Mouse (Mus musculus) B cell, adult 2 months (primary cell): Measurements from ENCODE around the gene Sh3bp5.
A peak's percentile ranks its signal among the peaks of the same experiment; 100 is the strongest.

Experiments used
- DNase-seq, 2 experiments: peaks; one replicate each; pipeline ENCODE4 v3.0.0; 2022

The Sh3bp5 gene

DNA sequence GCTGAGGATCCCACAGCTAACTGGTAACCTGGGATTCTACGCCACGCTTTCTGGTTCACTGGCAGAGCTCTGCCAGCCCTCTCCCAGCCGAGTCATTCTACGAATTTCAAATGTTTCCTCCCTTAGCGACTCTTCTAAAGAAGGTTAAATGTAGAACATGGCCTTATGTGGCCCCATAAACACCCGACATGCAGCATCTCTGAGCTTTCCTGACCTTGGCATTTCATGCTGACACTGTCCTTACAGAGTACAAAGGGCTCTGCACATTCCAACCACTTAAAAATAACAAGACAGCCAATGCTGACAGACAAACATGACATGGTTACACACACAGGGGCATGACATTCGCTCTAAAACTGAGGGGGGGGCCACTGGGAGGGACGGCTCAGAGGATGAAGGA lies 27.2 kb downstream of the Sh3bp5 start:
- no peak for DNase-seq

DNA sequence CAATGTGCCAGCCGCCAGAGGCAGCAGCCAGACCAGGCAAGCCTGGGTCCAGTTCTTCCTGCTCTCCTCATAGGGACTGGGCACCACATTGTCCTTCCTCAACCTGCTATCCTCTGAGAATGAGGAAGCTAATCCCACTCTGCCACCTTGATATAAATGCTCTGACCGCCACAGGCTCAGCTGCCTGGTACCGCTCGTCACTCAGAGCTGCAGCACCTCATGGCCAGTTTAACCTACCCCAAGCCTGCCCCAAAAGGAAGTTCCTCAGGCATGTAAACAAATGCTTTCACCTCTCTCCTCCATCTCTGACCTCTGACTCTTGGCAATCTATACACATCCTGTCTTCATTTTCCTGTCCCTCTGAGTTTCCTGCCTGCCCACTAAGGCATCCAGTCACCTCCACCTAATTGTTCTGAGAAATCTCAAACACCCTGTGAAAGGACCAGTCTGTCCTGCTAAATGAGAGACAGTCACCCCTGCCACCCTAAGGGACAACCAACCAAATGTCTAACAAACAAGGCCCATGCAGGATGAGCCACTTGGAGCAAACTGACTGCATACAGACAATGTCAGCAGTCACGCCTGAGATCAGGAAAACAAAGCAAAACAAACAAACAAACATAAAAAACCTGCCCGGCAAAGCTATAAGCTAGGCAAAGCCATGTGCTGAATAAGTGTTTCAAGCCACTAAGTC lies 27.8 kb downstream of the Sh3bp5 start:
- DNase-seq: peak; percentile 42 to 48

DNA sequence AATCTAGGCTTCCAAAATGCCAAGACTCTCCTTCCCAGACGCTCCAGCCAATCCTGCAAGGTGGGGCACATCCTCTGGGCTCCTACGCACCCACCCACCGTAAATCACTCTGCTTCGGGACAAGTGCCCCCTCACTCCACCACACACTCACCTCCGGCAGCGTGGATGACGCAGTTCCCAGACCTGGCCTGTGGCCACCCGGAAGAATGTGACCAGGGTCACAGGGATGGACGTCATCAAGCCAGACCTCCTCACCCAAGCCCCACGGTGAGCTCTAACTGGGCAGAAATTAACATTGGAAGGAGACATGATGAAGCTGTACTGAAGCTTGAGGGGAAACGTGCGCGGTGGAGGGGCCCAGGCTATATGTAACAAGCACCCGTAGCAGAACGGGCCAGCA lies 28.7 kb downstream of the Sh3bp5 start:
- DNase-seq: no peak

DNA sequence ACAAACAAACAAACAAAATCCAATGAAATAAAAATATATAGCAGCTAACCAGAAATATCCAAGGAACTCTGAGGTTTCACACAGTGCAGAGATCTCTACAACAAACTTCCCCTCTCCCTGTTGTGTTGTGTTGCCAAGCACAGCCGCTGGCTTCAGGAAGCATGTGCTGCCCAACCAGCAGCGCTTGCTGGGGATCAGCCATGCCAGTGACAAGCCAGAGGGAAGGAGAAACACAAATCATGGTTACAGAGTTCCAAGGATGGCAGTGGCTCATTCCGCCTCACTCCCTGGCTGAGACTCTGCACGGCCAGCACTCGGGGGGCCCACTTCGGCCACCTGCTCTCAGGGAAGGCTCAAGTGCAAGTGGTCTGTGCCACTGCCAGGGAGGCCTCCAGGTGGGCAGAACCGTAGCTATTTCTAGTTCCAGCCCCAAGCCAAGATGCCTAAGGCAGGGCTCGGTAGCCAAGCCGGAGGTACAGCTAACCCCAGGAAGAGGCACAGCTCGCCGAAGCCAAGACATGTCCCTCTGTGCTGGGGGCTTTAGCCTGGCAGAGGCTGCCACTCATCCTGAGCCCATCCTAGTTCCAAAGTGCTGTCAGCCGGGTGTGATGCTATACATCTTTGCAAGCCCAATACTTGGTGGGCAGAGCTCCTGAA lies 29.6 kb downstream of the Sh3bp5 start:
- no peak for DNase-seq

DNA sequence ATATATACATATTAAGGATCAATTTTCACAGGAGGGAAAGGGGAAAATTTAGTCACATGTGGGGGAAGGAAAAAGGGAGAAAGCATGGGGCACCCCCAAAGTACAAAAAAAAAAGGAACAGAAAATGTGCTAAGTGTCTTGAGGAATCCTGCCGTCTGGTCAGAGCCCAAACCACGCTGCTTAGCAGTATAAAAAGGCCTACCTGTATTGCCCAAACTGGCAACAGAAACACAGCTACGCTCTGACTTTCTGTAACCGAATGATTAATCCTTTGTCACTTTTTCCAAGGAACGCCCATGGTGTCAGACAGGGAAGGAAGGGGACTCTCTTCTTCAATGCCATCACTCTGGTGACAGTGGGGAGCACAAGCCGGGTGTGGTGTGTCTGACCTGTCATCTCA lies 30.2 kb downstream of the Sh3bp5 start:
- DNase-seq: no peak

DNA sequence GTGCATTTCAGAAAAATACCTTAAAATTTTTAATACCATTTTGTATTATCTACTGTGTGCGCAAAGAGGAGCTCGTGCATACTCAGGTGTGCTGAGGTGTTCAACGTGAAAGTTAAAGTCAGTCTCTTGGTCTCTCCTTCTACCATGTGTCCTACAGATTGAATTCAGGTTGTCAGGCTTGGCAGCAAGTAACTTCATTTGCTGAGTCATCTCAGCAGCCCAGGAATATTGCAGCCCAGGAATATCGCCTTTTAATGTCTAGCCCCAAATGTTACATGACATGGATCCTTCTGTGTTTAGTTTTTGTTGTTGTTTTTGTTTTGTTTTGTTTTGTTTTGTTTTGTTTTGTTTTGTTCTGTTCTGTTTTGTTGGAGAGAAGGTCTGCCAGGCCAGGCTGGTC lies 31.2 kb downstream of the Sh3bp5 start:
- DNase-seq: no peak

DNA sequence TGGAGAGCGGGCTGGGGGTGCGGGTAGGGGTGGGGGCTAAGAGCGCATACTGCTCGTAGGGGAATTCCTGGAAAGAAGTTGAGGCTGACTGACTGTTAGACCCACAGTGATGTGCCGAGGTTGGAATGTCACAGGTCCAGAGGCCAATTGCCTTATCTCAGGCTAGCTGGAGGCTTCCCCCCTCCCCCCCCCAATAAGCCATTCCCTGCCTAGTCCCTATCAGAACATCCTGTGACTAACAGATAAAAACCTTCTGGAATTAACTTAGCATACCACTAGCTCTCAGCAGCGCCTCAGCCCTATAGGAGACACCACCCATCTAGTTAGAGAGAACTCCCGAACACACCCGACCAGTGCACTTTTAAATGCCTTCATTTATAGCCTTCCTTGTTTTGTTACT lies 31.9 kb downstream of the Sh3bp5 start:
- DNase-seq: no peak

DNA sequence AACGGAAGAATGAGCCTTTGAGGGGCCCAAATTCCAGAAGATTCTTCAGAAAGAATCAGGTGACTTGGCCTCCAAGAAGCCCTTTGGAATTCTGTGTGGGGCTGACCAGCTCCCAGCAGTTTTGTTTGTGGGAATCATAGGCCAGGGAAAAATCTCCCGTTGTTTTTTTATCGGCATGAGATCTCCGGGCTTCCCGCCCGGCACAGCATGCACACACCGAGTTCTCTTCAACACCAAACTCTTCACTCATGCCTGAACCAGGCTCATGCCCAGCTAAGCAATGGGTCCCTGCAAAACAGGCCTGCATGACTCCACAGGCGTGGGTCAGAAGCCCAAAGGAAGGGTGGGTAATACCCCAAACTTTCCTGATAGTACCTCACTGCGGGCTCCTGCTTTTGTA lies 32.3 kb downstream of the Sh3bp5 start:
- DNase-seq: no peak

DNA sequence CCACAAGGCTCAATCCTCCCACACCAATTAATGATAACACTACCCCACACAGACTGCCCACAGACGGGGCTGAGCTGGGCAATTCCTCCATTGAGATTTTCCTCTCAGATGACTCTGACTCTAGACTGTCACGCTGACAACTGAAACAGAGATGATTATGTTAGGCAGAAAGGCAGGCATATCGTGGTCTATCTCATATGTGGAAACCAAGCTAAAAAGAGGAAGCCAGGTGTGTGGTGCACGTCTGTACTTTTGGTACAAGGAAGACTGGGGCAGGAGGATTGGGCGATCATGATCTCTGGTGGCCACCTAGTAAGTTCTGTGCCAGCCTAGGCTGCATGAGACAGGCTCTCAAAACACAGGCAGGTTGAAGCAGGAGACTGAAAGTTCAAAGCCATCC lies 33.2 kb downstream of the Sh3bp5 start:
- DNase-seq: peak; percentile 59

DNA sequence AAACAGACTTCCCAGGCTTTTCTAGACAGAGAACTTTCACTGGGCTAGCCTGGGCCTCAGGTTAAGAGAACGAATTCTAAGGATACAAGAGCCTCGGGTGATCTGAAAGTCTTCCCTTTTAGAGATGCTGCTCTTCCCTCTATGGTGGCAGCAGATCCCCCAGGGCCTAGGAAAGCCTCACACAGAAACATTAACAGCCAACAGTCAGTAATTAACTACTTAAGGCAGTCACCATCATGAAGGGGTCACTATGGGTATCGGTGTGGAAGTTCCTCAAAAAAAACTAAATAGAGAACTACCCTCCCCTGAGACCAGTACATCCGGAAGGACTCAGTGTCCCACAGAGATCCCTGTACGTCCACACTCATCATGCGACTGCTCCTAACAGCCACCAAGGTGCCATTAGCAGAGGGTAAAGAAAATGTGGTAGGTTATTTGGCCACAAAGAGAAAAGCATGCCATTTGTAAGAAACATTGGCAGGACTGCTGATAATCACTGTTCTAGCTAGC lies 33.9 kb downstream of the Sh3bp5 start:
- peak; percentile 36 to 48 for DNase-seq

DNA sequence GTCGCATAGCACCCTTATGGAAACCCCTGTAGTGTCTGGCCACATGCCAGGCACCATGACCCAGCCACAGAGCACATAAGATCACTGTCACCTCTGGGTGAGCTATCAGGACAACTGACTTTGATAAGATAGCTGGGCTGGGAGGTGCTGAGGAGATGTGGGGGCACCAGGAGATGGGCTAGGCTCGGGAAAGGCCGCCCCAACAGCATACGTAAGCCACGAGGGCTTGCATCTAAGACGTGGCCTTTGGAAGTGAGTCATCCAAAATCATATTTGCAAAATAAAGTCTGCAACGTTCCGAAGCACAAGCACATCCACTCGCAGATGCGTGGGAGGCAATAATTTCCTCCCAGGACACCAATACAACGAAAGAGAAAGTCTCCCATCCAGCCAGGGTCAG lies 35.0 kb downstream of the Sh3bp5 start:
- no peak for DNase-seq

DNA sequence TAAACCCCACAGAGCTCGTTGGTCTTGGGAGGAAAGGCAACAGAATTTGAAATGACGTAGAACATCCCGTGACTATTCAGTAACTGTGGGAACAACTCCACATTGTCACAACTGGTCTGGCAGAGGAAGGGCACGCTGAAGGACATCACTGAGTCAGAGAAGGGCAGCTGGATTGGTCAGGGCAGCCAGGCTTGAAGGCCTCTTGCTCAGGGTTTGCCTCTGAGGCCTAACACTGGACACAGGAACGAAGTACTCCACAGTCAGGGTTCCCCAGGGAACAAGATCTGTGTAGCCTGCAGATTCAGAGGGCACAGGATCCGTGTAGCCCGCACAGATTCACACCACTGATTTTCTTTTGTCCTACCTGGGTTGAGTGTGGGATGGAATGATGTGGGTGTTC lies 35.6 kb downstream of the Sh3bp5 start:
- no peak for DNase-seq

DNA sequence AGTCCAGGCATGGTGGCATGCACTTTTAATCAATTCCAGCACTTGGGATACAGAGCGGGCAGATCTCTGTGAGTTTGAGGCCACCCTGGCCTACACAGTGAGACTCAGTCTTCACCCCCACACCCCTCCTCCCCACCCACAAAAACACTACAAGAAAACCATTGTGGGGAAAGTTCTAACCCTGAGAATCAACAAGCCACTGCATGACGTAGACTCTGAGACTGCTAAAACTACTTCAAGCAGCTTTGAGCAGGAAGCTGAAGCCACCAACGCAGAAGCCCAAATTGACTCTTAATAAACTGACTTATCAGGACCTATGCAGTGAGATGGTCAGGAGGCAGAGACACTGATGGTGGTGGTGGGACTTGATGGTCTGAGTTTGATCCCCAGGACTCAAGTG lies 36.6 kb downstream of the Sh3bp5 start:
- peak in 1 of 2 experiments; percentile 32 for DNase-seq

DNA sequence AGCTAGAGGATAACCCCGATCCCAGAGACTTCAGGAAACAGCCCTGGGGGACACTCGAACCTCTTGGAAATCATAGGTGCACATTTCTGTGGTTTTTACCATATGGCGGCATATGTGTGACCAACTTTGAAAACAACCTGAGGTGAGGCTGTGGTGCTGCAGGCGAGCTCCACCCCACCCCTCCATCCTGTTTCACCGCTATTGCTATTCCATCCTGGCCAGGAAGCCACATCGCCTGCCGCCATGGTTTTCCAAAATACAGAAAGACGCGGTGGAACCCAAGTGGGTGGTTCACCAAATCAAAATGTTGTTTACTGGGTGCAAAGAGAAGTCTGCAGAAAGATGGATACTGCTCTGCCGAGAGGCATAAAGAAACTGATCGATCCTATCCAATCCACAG lies 37.1 kb downstream of the Sh3bp5 start:
- no peak for DNase-seq

DNA sequence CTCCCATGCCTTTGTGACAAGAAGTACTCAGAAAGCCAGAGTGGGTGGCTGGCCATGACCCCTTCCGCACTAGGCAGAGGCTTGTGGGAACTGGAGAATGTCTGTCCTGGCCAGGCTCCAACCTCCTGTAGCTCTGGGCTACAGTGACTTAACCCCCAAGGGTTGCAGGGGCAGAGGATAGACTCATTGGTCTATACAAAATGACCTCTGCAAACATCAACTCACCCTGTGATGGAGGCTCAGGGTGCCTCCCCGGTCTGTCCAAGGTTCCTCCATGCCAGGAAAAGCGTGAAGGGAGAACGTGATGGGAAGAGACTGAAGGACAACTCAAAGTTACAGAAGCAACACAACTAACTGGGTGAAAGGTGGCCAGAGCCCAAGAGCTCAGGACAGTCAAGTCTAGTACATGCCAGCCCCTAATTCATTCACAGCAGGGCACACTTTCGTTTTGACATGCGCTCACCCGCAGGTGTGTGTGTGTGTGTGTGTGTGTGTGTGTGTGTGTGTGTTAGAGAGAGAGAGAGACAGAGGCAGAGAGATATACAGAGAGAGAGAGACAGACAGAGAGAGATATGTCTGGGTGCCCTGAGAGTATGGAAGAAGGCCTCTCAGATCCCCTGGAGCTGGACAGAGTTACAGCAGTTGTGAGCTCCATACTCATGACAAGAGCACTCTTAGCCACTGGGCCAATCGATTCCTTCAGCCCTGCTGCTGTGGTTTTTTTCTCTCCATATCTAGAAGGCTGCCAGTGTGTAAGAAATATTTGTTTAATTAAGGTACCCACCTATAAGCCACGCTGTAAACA lies 37.9 kb downstream of the Sh3bp5 start:
- no peak for DNase-seq

DNA sequence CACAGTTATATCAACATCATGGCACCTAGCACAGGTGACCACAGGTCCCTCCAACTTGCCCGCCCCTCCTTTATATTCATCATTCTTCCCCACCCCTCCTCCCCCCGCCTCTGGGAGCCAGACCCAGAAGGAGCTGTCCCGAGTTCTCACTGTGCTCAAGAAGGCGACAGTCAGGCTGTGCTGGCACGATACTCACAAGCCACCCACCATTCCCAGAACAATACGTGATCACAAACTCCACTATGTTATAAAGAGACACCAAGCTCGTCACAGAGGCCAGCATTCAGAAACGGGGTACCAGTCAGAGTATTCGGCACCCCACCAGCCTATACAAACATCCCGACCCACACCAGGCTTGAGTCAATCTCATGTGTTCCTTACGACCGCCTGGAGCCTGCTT lies 38.5 kb downstream of the Sh3bp5 start:
- DNase-seq: no peak

DNA sequence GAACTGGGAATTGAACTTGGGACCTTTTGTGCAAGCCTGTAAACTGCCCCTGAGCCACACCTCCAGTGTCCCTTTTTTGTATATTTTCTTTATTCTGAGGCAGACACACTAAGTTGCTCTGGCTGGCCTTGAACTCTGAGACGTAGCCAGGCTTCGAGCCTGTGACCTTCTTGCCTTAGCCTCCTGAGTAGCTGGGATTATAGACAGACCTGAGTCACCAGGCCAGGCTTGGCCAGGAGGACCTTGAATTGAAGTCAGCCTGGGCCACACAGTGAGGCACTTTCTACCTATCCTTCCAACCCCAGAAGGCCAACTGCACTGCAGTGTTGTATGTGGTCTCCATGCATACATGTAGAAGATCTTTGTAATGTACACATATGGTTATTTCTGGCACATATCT lies 39.5 kb downstream of the Sh3bp5 start:
- DNase-seq: no peak

DNA sequence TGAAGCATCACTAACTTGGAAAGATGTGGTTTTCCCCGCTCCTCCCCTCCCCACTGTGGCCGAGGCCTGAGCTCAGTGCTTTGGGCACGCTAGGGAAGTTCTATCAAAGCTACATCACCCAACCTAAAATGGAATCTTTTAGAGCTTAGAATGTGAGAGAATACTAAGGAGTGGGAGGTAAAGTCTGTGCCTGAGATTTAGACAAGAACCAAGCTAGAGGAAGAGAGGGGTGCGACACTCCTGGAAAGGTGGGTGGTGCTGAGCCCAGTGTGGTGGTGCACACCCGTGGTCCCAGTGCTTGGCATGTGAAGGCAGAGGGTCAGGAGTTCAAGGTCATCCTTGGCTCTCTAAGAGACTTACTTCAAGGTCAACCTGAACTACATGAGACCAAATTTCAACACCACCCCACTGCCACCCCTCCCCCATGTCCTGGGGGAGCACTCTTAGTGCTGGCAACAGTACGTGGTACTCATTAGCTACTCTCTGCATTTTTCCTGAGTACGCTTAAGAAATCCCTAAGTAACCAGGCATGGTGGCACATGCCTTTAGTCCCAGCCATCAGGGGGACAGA lies 40.2 kb downstream of the Sh3bp5 start:
- DNase-seq: no peak

DNA sequence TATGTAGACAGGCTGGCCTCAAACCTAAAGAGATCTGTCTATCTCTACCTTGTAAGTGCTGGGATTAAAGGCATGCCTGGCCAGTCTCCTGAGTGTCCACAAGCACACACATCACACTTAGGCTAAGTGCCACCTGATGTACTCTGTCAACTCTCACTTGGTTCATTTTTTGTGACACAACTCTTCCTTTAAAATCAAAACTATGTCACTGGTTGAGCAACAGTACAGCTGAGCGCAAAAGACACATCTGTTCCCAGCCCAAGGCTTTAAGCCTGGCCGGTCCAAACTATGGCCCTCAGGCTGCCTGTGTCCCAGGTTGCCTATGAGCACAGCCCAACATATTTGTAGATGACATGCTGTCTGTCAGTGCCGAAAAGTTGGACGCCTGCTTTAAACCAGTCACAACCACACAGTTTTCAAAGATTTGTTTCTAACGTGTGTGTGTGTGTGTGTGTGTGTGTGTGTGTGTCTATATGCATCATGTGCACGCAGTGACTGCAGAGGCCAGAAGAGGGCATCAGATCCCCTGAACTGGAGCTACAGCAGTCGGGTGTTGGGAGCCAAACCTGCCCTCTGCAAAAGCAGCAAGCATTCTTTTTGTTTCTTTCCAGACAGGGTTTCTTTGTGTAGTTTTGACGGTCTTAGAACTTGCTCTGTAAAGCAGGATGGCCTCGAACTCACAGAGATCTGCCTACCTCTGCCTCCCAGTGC lies 40.9 kb downstream of the Sh3bp5 start:
- peak in 1 of 2 experiments; percentile 51 for DNase-seq

DNA sequence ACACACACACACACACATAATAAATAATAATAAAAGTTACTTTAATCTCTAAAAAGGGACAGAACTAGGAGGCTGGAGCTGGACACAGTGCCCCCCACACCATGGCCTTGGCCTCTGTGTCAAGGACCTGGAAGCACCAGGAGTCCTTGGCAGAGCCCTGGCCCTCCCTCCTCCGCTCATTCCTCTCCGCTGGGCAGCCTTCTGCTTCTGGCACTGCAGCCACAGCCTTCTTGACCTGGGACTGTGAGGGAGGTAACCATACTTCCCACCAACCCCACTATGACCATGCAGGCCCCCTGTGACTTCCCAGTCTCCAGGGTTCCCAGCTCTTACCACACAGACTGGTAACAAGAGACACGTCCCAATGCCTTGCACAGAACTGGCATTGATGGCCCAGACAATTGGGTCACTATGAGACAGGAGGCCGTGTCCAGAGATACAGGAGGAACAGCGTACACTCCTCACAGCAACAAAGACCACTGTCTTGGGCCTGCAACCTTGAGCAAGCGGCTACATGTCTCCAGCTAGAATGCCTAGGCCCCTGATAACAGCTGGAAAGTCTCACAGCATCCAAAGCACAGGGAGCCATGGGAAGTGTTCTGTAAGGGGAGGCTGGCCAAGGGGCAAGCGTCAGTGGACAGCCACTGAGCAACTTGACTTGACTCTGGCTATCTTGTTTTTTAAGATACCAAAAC lies 41.8 kb downstream of the Sh3bp5 start:
- DNase-seq: no peak

DNA sequence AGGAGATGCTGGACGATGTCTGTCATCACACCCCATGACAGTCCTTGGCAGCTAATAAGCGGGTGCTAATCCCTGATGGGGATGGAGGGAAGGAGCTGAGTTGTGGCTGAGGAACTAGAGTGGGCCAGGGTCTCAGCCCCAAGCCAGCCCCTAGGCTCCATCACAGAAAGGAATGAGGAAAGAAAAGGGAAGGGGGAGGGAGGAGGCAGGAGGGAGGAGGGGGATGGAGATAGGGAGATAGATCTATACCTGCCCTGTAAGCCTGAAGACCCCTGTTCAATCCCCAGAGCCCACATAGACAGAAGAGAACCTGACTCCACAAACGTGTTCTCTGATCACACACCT lies 42.4 kb downstream of the Sh3bp5 start:
- DNase-seq: no peak

DNA sequence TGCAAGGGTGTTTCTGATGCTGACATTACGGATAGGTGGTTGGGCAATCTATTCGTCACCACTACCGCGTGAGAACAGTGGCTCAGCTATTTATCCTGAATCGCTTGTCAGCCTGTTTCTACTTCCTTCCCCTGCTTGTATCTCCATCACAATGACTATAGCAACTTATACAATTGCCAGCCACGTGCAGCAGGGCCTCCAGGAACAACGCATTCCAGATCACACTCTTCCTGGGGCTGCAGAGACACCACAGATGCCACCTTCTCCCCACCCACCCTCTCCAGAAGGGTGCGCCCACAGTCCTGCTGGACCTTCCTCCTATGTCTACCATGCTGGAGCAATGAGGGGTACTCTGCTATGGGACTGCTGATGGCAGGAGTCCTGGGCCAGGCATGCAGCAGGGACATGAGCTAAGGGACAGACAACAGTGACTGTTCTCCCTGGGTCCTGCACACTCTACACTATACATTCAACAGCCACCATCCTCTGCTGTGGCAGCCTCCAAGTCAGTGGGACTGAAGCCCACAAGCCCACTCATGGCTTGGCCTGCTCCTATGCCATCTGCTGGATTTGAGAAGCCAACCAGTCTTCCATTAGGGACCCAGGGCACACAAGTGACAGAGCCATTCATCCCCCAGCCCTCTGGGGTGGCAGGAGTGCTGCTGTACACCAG lies 42.9 kb downstream of the Sh3bp5 start:
- DNase-seq: no peak
